Mouse (Mus musculus) liver, embryonic 15.5 days (tissue): ENCODE measurements around the gene Olfr568. TPM values are rescaled to one million over a fixed set of nuclear protein-coding genes. Genes with fewer than 3 reads are reported as not detected.

Source experiments
- ATAC-seq: fragments of 200-750 bp; cut with Nextera tagmentation; 2 replicates; pipeline ENCODE4 v1.8.0; 2017; ENCODE audit warnings: moderate number of reproducible peaks, mild to moderate bottlenecking, moderate library complexity; ENCODE audit not compliant: insufficient read depth
- H3K27ac ChIP-seq: fragments of 300-500 bp; sonication (generic); replicated peaks from 2 replicates; pipeline ENCODE4 v1.5.1; 2015; ENCODE audit warnings: mild to moderate bottlenecking, inconsistent platforms
- H3K27me3 ChIP-seq: fragments of 300-500 bp; sonication (generic); 2 replicates; pipeline ENCODE4 v1.6.1; 2015; ENCODE audit warnings: mild to moderate bottlenecking, inconsistent platforms
- H3K36me3 ChIP-seq: fragments of 300-500 bp; sonication (generic); replicated peaks from 2 replicates; pipeline ENCODE4 v1.6.1; 2015; ENCODE audit warnings: moderate library complexity, mild to moderate bottlenecking, inconsistent platforms
- H3K4me1 ChIP-seq: fragments of 300-500 bp; sonication (generic); replicated peaks from 2 replicates; pipeline ENCODE4 v1.6.1; 2015; ENCODE audit warnings: inconsistent platforms
- H3K4me2 ChIP-seq: fragments of 300-500 bp; sonication (generic); 2 replicates; pipeline ENCODE4 v1.6.1; 2015; ENCODE audit warnings: moderate library complexity, mild to moderate bottlenecking, inconsistent platforms
- H3K4me3 ChIP-seq: fragments of 300-500 bp; sonication (generic); replicated peaks from 2 replicates; pipeline ENCODE4 v1.5.1; 2015; ENCODE audit warnings: mild to moderate bottlenecking, inconsistent platforms
- H3K9ac ChIP-seq: fragments of 300-500 bp; sonication (generic); 2 replicates; pipeline ENCODE4 v1.6.1; 2015; ENCODE audit warnings: moderate library complexity, mild to moderate bottlenecking, inconsistent platforms
- H3K9me3 ChIP-seq: fragments of 300-500 bp; sonication (generic); replicated peaks from 2 replicates; pipeline ENCODE4 v1.6.1; 2016; ENCODE audit warnings: inconsistent platforms
- whole genome bisulfite sequencing: fragments of 180-500 bp; shearing (Covaris S2); methylation state at CpG from one replicate; pipeline ENCODE4 v1.1.7; 2015; ENCODE audit warnings: mixed read lengths; ENCODE audit not compliant: insufficient replicate concordance; 5-methylcytosine and 5-hydroxymethylcytosine counted together
- polyA plus RNA-seq: library from polyadenylated mRNA; unstranded; fragments of >200 nt; fragmentation: Nextera tagmentation; extraction: Ambion mirVana; gene quantifications from 2 replicates; pipeline ENCODE4 v1.2.1, GENCODE M21; 2015

Olfr568 gene
- polyA plus RNA-seq = not detected in 2 replicates

DNA sequence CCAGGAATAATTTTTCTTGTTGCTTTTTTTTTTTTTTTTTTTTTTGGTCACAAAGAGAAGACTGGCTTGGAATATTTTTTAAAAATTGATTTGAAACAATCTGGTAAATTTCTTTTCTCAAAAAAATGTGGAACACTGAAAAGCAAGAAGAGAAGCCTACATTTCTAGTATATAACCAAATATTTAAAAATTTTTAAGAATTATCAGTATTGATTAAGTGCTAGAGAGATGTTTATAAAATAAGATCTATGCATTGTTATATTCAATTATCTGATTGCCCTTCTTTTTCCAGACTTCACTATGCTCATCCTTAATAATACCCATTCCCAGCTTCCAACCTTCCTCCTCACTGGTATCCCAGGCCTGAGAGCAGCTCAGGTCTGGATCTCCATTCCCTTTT, at the start of gene Olfr568:
TSS of gene Olfr568 (plus strand) at position 301 of the 400 bp plus-strand sequence.
- Histone ChIP-seq H3K4me3 (no peak within 1 kb of the TSS), H3K4me2 (no peak within 1 kb of the TSS), H3K9me3 (no peaks in the 10 kb centered on the region), H3K27ac (no peak within 1 kb of the TSS), H3K27me3 (no peaks in the 10 kb centered on the region), H3K36me3 (no peaks in the 10 kb centered on the region), H3K9ac (no peak within 1 kb of the TSS), H3K4me1 (no peaks in the 10 kb centered on the region)
- no peak for ATAC-seq

GRCm38 (mm10) chr7:102855807-102856206, 21.1 kb upstream of the Olfr568 start:
- Histone ChIP-seq H3K27ac (no peak overlapping the region), H3K4me3 (no peak overlapping the region), H3K4me2 (no peak overlapping the region), H3K27me3 (no peaks in the 10 kb centered on the region), H3K36me3 (no peaks in the 10 kb centered on the region), H3K9me3 (no peaks in the 10 kb centered on the region), H3K4me1 (no peaks in the 10 kb centered on the region), H3K9ac (no peak overlapping the region)
- ATAC-seq = no peak

DNA sequence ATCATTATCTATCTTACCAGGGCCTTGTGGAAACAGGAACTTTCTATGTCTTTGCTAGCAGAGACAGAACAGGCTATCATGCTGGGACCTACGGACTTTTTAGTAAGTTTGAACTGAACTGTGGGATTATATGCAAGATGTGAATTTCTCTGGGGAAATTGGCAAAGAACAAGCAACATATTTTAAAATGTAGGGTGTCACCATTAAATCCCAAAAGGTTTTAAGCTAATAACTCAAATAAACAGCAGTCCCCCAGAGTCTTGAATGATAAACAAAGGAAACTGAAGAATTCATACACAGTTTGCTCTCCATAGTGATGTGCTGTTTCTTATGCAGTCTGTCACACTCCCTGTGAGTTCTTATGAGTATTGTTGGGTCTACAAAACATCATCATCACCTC, 18.3 kb upstream of the Olfr568 start, which contains the start of gene Olfr566:
TSS of gene Olfr566 (minus strand) at position 101 of the 400 bp plus-strand sequence.
- ATAC-seq = no peak
- no peaks in the 10 kb centered on the region for H3K9me3 ChIP-seq
- H3K4me2 ChIP-seq = no peak within 1 kb of the TSS
- H3K36me3 ChIP-seq = no peaks in the 10 kb centered on the region
- H3K27me3 ChIP-seq = no peaks in the 10 kb centered on the region
- H3K4me3 ChIP-seq = no peak within 1 kb of the TSS
- H3K9ac ChIP-seq = no peak within 1 kb of the TSS
- H3K4me1 ChIP-seq = no peaks in the 10 kb centered on the region
- 62% methylated on average over 1 of the region's 1 CpGs for WGBS
- H3K27ac ChIP-seq = no peak within 1 kb of the TSS

- Histone ChIP-seq H3K4me3 (no peak within 1 kb of the TSS), H3K4me2 (no peak within 1 kb of the TSS), H3K9ac (no peak within 1 kb of the TSS), H3K9me3 (no peaks in the 10 kb centered on the region), H3K27ac (no peak within 1 kb of the TSS), H3K27me3 (no peaks in the 10 kb centered on the region), H3K4me1 (no peaks in the 10 kb centered on the region), H3K36me3 (no peaks in the 10 kb centered on the region)
- ATAC-seq = no peak
- 48% methylated on average over 3 of the region's 3 CpGs for WGBS
Observed at GRCm38 (mm10) chr7:102890782-102891181, 13.9 kb downstream of the Olfr568 start, which contains the start of gene Olfr569. Gene Olfr569, minus strand, starts transcription at chr7:102890882.

DNA sequence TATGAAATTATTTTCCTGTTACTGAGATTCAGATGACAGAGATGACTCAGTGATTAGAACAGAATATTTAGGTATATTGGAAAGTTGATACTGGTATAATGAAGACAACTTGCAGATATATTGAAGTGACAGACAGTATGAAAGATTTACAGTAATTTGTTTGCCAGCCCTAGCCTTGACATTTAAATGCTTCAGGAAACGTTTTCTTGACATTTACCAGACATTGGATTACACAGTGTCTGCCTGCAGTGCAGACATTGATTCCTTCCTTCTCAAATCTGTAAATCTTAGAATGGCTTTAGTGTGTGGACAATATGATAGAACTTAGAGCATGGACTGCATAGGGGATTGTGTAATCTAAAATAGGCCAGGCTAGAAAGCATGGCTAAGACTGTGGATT, 38.3 kb downstream of the Olfr568 start:
- Histone ChIP-seq H3K4me1 (no peaks in the 10 kb centered on the region), H3K4me3 (no peak overlapping the region), H3K9me3 (no peaks in the 10 kb centered on the region), H3K36me3 (no peaks in the 10 kb centered on the region), H3K4me2 (no peak overlapping the region), H3K9ac (no peak overlapping the region), H3K27ac (no peak overlapping the region), H3K27me3 (no peaks in the 10 kb centered on the region)
- no peak for ATAC-seq
- WGBS = 14% methylated on average over 1 of the region's 1 CpGs

GRCm38 (mm10) chr7:102916405-102916804, 39.5 kb downstream of the Olfr568 start:
- WGBS = 48% methylated on average over 5 of the region's 5 CpGs
- H3K4me3 ChIP-seq = no peak overlapping the region
- no peak for ATAC-seq

DNA sequence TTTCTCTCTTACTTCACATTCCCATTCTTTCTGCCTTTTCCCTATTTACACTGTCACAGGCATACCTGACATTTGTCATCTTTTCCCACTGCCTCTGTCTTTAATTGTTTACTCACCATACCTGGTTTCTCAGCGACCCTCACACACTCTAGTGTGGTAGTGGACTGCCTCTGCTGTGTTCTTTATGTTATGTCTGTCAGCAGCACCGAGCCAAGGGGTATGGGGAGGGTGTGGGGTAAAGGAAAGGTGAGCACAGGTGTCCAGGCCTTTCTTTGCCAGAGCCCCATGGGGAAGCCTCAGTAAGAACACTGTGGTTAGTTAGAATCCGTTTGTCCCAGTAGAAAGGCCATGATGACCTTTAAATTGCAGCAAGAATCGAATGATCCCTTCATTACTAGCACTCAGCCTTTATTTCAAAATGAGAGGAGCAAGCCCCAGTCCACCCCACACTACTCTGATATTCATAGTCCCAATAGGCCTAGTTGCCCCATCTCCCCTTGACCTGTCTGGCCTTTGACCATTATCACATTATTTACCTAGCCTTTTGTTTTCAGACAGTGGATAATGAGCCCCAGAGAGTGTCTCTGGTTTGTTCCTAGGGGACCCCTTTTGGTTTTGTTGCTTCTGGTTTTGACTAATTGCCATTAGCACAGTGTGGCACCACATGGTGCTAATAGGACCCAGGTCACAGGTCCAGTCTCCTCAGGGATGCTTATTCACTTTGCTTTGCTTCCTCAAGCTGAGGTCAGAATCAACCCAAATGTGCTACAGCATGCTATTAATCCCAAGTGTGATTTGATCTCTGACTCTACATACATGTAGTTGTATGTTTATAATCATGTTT, 40.3 kb downstream of the Olfr568 start, which contains the start of gene Olfr571:
TSS of gene Olfr571 (minus strand) at position 505 of the 844 bp plus-strand sequence.
- Histone ChIP-seq H3K27me3 (no peaks in the 10 kb centered on the region), H3K4me3 (no peak within 1 kb of the TSS), H3K9ac (no peak within 1 kb of the TSS), H3K9me3 (no peaks in the 10 kb centered on the region), H3K4me2 (no peak within 1 kb of the TSS), H3K27ac (no peak within 1 kb of the TSS), H3K4me1 (no peaks in the 10 kb centered on the region), H3K36me3 (no peaks in the 10 kb centered on the region)
- 50% methylated on average over 4 of the region's 4 CpGs for WGBS
- no peak for ATAC-seq

More at GRCm38 (mm10) chr7:102916405-102916804, 39.5 kb downstream of the Olfr568 start:
- H3K4me2 ChIP-seq = no peak overlapping the region
- H3K9me3 ChIP-seq = no peaks in the 10 kb centered on the region
- H3K27me3 ChIP-seq = no peaks in the 10 kb centered on the region
- H3K27ac ChIP-seq = no peak overlapping the region
- no peaks in the 10 kb centered on the region for H3K4me1 ChIP-seq
- no peaks in the 10 kb centered on the region for H3K36me3 ChIP-seq
- H3K9ac ChIP-seq = no peak overlapping the region

DNA sequence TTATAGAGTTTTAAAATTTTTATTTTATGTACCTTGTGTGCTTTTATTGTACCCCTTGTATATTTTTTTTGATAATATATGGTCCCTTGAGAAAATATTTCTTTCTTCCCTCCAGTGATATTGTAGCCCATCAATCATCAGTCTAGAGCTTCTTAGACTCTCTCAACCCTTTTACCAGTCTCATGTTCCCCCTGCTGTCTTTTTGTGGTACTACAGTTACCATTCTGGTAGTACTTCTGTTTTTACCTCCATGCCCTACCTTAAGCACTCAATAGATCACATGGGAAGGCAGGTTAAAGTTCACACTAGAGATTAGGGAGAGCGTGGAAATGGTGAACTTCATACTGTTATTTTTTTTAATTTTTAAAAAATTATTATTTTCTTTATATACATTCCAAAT, 42.7 kb downstream of the Olfr568 start:
- 5% methylated on average over 1 of the region's 1 CpGs for WGBS
- ATAC-seq = no peak
- Histone ChIP-seq H3K9ac (no peak overlapping the region), H3K4me2 (no peak overlapping the region), H3K27me3 (no peaks in the 10 kb centered on the region), H3K36me3 (no peaks in the 10 kb centered on the region), H3K4me3 (no peak overlapping the region), H3K27ac (no peak overlapping the region), H3K9me3 (no peaks in the 10 kb centered on the region), H3K4me1 (no peaks in the 10 kb centered on the region)

DNA sequence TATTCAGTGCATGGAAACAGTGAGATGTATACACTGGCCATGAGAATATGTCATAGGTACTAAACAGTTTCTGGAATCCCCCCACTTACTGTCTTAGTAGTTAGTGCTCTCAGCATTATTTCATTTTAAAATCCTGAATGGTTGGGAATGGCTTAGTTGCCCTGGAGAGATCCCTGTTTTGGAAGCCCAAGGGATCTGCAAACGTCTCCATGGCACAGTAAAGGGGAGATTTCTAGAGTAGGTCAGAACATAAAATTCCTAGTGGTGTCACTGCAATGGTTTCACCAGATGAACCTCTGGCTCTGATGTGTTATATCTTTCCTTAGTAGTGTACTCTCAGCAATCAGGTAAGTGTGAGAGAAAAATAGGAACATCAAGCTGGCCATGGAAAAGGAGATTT, 47.2 kb downstream of the Olfr568 start, which contains the start of gene Olfr572:
TSS of gene Olfr572 (plus strand) at position 301 of the 400 bp plus-strand sequence.
- Histone ChIP-seq H3K9ac (no peak within 1 kb of the TSS), H3K36me3 (no peaks in the 10 kb centered on the region), H3K4me2 (no peak within 1 kb of the TSS), H3K27ac (no peak within 1 kb of the TSS), H3K27me3 (no peaks in the 10 kb centered on the region), H3K9me3 (no peaks in the 10 kb centered on the region), H3K4me1 (no peaks in the 10 kb centered on the region), H3K4me3 (no peak within 1 kb of the TSS)
- WGBS = 30% methylated on average over 1 of the region's 1 CpGs
- ATAC-seq = no peak

- no peak overlapping the region for H3K4me2 ChIP-seq
- H3K27me3 ChIP-seq = no peaks in the 10 kb centered on the region
- H3K9me3 ChIP-seq = no peaks in the 10 kb centered on the region
- 28% methylated on average over 3 of the region's 3 CpGs for WGBS
- no peak overlapping the region for H3K9ac ChIP-seq
- H3K27ac ChIP-seq = no peak overlapping the region
- H3K4me3 ChIP-seq = no peak overlapping the region
- no peak for ATAC-seq
- H3K36me3 ChIP-seq = no peaks in the 10 kb centered on the region
- H3K4me1 ChIP-seq = no peaks in the 10 kb centered on the region
Observed at GRCm38 (mm10) chr7:102927105-102927504, 50.2 kb downstream of the Olfr568 start.
